Mouse (Mus musculus): ENCODE measurements around the gene Srp72. TPM values are rescaled to one million over a fixed set of nuclear protein-coding genes. Genes with fewer than 3 reads are reported as not detected.
A peak's percentile ranks its signal among the peaks of the same experiment; 100 is the strongest.

Gene Srp72
- 78.5 and 81.2 TPM in 2 replicates for polyA plus RNA-seq (2016; fragmentation: Nextera tagmentation; extraction: Ambion mirVana)

- H3K4me3 ChIP-seq = peak within 1 kb of the TSS; percentile 73
- peaks cover 18% of the 10 kb centered on the region for H3K4me1 ChIP-seq
- DNase-seq (ENCODE audit: low spot score) = peak; percentile 93
- no peaks in the 10 kb centered on the region for H3K9me3 ChIP-seq (replicated peaks)
- WGBS = under 1% methylated on average over 60 of the region's 60 CpGs
- H3K27ac ChIP-seq (replicated peaks) = peak within 1 kb of the TSS; percentile 89
- no peaks in the 10 kb centered on the region for H3K27me3 ChIP-seq (ENCODE audit: low read depth, poor library complexity, severe bottlenecking)
- H3K36me3 ChIP-seq = peaks cover 55% of the 10 kb centered on the region
Measured at GRCm38 (mm10) chr5:76974554-76975285, at the start of gene Srp72. Srp72 (plus strand) TSS chr5:76974683.

GRCm38 (mm10) chr5:76928124-76928832 is 46.2 kb upstream of the Srp72 start:
- no peak overlapping the region for H3K27ac ChIP-seq (replicated peaks)
- WGBS = 89% methylated on average over 16 of the region's 16 CpGs
- H3K27me3 ChIP-seq (ENCODE audit: low read depth, poor library complexity, severe bottlenecking) = no peaks in the 10 kb centered on the region
- DNase-seq (ENCODE audit: low spot score) = no peak
- 0 out of 2 replicates have a peak, but pooled peaks cover 3% of the 10 kb centered on the region for H3K4me1 ChIP-seq
- H3K36me3 ChIP-seq = peaks cover 68% of the 10 kb centered on the region
- H3K9me3 ChIP-seq (replicated peaks) = peaks cover 37% of the 10 kb centered on the region
- no peak overlapping the region for H3K4me3 ChIP-seq

- peaks cover 58% of the 10 kb centered on the region for H3K36me3 ChIP-seq
- H3K27me3 ChIP-seq (ENCODE audit: low read depth, poor library complexity, severe bottlenecking) = no peaks in the 10 kb centered on the region
- 88% methylated on average over 7 of the region's 7 CpGs for WGBS
- H3K9me3 ChIP-seq (replicated peaks) = peaks cover 37% of the 10 kb centered on the region
- H3K4me3 ChIP-seq = no peak overlapping the region
- no peak for DNase-seq (ENCODE audit: low spot score)
- H3K4me1 ChIP-seq = 0 out of 2 replicates have a peak, but pooled peaks cover 3% of the 10 kb centered on the region
- no peak overlapping the region for H3K27ac ChIP-seq (replicated peaks)
Measured at GRCm38 (mm10) chr5:76929180-76929877, 45.2 kb upstream of the Srp72 start.

- no peak for DNase-seq (ENCODE audit: low spot score)
- Histone ChIP-seq H3K4me3 (no peak overlapping the region), H3K36me3 (peaks cover 47% of the 10 kb centered on the region), H3K9me3 (replicated peaks) (peaks cover 19% of the 10 kb centered on the region), H3K27me3 (ENCODE audit: low read depth, poor library complexity, severe bottlenecking) (no peaks in the 10 kb centered on the region), H3K27ac (replicated peaks) (no peak overlapping the region), H3K4me1 (no peaks in the 10 kb centered on the region)
- 97% methylated on average over 8 of the region's 8 CpGs for WGBS
Measured at GRCm38 (mm10) chr5:76939717-76940116, 34.8 kb upstream of the Srp72 start.

- no peak for DNase-seq (ENCODE audit: low spot score)
- no peak overlapping the region for H3K4me3 ChIP-seq
- H3K36me3 ChIP-seq = peaks cover 60% of the 10 kb centered on the region
- WGBS = 93% methylated on average over 4 of the region's 4 CpGs
- no peak overlapping the region for H3K27ac ChIP-seq (replicated peaks)
- H3K4me1 ChIP-seq = no peaks in the 10 kb centered on the region; the same call in 1 of the 2 replicates
- peaks cover 19% of the 10 kb centered on the region for H3K9me3 ChIP-seq (replicated peaks)
- H3K27me3 ChIP-seq (ENCODE audit: low read depth, poor library complexity, severe bottlenecking) = no peaks in the 10 kb centered on the region
Measured at GRCm38 (mm10) chr5:76941975-76942374, 32.5 kb upstream of the Srp72 start.

- no peak overlapping the region for H3K27ac ChIP-seq (replicated peaks)
- no peak overlapping the region for H3K4me3 ChIP-seq
- H3K4me1 ChIP-seq = no peaks in the 10 kb centered on the region; the same call in 1 of the 2 replicates
- 94% methylated on average over 4 of the region's 4 CpGs for WGBS
- no peaks in the 10 kb centered on the region for H3K27me3 ChIP-seq (ENCODE audit: low read depth, poor library complexity, severe bottlenecking)
- H3K9me3 ChIP-seq (replicated peaks) = peaks cover 19% of the 10 kb centered on the region
- no peak for DNase-seq (ENCODE audit: low spot score)
- H3K36me3 ChIP-seq = peaks cover 65% of the 10 kb centered on the region
Measured at GRCm38 (mm10) chr5:76942505-76942904, 32.0 kb upstream of the Srp72 start.

- Histone ChIP-seq H3K27me3 (ENCODE audit: low read depth, poor library complexity, severe bottlenecking) (no peaks in the 10 kb centered on the region), H3K4me1 (peaks cover 18% of the 10 kb centered on the region), H3K4me3 (no peak overlapping the region), H3K36me3 (peaks cover 76% of the 10 kb centered on the region), H3K27ac (replicated peaks) (no peak overlapping the region), H3K9me3 (replicated peaks) (peaks cover 10% of the 10 kb centered on the region; the same call in 1 of the 2 replicates)
- DNase-seq (ENCODE audit: low spot score) = no peak
- 82% methylated on average over 6 of the region's 6 CpGs for WGBS
Measured at GRCm38 (mm10) chr5:76944965-76945677, 29.4 kb upstream of the Srp72 start.

GRCm38 (mm10) chr5:76945678-76946033 is 28.8 kb upstream of the Srp72 start:
- H3K4me1 ChIP-seq = peaks cover 21% of the 10 kb centered on the region
- no peaks in the 10 kb centered on the region for H3K27me3 ChIP-seq (ENCODE audit: low read depth, poor library complexity, severe bottlenecking)
- 92% methylated on average over 2 of the region's 2 CpGs for WGBS
- peaks cover 5% of the 10 kb centered on the region; the same call in 1 of the 2 replicates for H3K9me3 ChIP-seq (replicated peaks)
- no peak overlapping the region for H3K27ac ChIP-seq (replicated peaks)
- no peak overlapping the region for H3K4me3 ChIP-seq
- DNase-seq (ENCODE audit: low spot score) = no peak
- H3K36me3 ChIP-seq = peaks cover 71% of the 10 kb centered on the region

- DNase-seq (ENCODE audit: low spot score) = no peak
- Histone ChIP-seq H3K27ac (replicated peaks) (no peak overlapping the region), H3K4me3 (no peak overlapping the region), H3K27me3 (ENCODE audit: low read depth, poor library complexity, severe bottlenecking) (no peaks in the 10 kb centered on the region), H3K36me3 (peaks cover 56% of the 10 kb centered on the region), H3K9me3 (replicated peaks) (0 out of 2 replicates have a peak, but pooled peaks cover 2% of the 10 kb centered on the region), H3K4me1 (peaks cover 29% of the 10 kb centered on the region)
- WGBS = 89% methylated on average over 4 of the region's 4 CpGs
Measured at GRCm38 (mm10) chr5:76947142-76947541, 27.3 kb upstream of the Srp72 start.

GRCm38 (mm10) chr5:76947758-76948157 is 26.7 kb upstream of the Srp72 start:
- Histone ChIP-seq H3K36me3 (peaks cover 51% of the 10 kb centered on the region), H3K27ac (replicated peaks) (no peak overlapping the region), H3K27me3 (ENCODE audit: low read depth, poor library complexity, severe bottlenecking) (no peaks in the 10 kb centered on the region), H3K4me3 (no peak overlapping the region), H3K4me1 (peaks cover 35% of the 10 kb centered on the region), H3K9me3 (replicated peaks) (0 out of 2 replicates have a peak, but pooled peaks cover 2% of the 10 kb centered on the region)
- WGBS = 93% methylated on average over 4 of the region's 4 CpGs
- no peak for DNase-seq (ENCODE audit: low spot score)

- DNase-seq (ENCODE audit: low spot score) = no peak
- Histone ChIP-seq H3K36me3 (peaks cover 59% of the 10 kb centered on the region), H3K4me3 (peak overlapping the region; percentile 84), H3K27ac (replicated peaks) (peak overlapping the region; percentile 95), H3K27me3 (ENCODE audit: low read depth, poor library complexity, severe bottlenecking) (no peaks in the 10 kb centered on the region), H3K4me1 (peaks cover 53% of the 10 kb centered on the region), H3K9me3 (replicated peaks) (no peaks in the 10 kb centered on the region)
- under 1% methylated on average over 24 of the region's 24 CpGs for WGBS
Measured at GRCm38 (mm10) chr5:76950343-76951105, 24.0 kb upstream of the Srp72 start.
